Mouse (Mus musculus): Measurements from ENCODE around the gene Arid5b.

The Arid5b gene

GRCm38 (mm10) chr10:68134071-68134470, 144.5 kb downstream of the Arid5b start:
- DNase-seq, result no peak

GRCm38 (mm10) chr10:68132636-68133035, 145.9 kb downstream of the Arid5b start:
- DNase-seq, result no peak

DNA sequence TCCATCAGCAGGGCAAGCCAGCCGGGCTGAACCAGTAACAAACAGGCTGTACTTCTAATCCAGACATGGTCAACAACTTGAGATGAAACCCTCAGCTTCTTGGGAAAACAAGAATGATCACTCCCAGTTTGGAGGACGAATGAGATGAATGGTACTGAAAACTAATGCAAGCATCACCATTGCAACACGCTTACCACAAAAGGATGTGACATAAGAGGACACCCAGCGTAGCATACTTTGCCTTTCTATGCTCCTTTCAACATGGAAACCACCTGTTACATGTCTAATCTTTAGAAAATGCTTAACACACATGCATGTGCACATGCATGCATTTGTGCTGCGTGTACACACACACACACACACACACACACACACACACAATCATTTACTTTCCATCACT, 146.4 kb downstream of the Arid5b start:
- no peak for DNase-seq

- no peak for DNase-seq
Observed at GRCm38 (mm10) chr10:68129651-68130050, 148.9 kb downstream of the Arid5b start.

- no peak for DNase-seq
Observed at GRCm38 (mm10) chr10:68129009-68129408, 149.5 kb downstream of the Arid5b start.

DNA sequence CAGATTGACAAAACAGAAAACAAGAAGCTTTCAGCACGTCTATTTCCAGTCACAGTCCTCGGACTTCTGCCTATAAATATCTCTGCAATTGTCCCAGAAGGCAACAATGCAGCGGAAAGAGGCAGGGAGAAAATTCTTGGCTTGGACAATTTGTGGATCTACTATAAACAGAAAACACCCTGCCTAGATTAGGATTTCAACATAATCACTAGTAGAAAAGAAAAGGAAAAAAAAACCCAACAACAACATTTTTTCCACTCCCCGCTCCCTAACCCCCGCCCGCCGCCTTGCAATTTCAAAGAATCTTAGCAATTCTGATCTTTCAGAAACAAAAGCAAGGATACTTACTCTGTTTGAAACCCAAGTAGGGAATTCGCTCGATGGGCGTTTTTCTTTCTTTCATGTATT, 150.1 kb downstream of the Arid5b start:
- no peak for DNase-seq

- DNase-seq, result no peak
Observed at GRCm38 (mm10) chr10:68127604-68128256, 150.8 kb downstream of the Arid5b start.

DNA sequence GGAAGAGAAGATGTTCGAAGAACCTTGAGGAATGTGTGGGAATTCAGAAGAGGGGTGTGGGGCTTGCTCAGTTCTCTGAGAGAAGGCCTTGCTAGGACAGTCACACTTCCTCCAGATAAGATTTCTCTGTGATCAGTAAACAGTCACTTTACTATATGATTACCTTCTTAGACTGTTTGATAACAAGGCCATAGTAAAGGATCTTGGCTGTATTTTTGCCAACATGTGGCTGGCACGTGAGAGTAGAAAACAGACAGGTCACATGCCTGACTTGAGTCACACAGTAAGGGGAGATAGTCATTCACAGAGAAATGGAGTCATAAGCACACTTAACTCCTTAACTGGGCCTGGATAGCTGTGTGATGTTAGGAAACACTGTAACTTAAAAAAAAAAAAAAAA, 151.4 kb downstream of the Arid5b start:
- no peak for DNase-seq

DNA sequence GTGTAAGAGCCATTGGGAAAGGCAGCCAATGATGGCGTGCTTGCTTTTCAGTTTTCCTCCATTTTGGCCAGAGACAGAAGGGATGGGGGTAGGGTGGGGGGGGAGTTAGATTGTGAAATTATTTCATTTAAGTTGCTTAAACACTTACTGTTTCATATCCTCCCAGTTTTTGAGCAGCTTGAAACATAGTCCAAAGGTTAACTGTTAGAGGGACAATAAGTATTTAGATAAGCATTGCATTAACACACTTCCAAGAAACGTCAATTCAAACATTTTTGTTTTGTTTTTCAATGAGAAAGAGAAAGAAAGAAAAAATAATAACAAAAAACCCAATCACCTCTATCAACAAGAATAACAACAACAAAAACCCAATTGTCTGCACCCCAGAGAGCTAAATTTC, 152.0 kb downstream of the Arid5b start:
- no peak for DNase-seq

DNA sequence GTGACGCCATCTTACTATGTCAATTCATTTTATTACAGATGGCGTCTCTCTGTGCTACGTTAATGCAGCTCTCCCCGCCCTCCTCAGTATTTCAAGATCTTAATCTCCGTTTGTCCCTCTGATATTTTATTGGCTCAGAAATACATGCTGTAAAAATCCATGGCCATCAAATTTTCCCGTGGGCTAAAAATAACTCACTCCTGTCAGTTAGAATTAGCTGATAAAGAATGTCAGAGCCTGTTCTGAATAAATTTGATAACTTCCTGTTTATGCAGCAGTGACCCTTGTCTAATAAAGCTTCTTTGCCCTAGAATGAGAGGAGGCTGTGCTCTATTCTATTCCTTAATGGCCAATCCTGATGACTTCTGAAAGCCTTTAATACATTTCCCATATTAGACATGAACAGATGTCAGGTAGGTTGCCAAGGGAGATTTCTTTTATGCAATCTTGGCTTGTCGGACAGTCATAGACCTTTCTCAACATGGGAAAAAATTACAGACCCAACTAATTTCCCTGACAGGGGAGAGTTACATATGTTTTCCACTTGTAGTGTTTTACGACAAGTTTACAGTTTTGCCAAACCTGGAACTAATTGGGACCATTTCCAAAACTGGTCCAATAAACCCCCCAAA, 152.5 kb downstream of the Arid5b start:
- no peak for DNase-seq

DNA sequence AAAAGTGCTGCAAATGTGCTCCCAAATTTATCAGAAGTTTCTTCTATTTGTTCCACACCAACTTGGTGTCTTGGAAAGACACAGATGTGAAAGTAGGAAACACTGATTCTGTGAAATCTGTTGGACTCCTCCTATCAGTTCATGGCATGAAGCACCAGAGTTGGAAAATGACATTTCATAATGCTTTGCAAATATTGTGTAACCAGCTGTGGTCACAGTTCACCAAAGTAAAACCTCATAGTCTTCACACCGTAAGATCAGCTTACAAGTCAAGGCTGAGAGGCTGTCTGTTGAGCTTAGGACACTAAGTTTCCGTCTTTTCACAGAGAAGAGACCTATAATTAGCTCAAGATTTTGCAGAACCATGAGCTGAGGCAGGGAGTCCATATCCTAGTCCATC, 153.6 kb downstream of the Arid5b start:
- DNase-seq, result no peak

DNA sequence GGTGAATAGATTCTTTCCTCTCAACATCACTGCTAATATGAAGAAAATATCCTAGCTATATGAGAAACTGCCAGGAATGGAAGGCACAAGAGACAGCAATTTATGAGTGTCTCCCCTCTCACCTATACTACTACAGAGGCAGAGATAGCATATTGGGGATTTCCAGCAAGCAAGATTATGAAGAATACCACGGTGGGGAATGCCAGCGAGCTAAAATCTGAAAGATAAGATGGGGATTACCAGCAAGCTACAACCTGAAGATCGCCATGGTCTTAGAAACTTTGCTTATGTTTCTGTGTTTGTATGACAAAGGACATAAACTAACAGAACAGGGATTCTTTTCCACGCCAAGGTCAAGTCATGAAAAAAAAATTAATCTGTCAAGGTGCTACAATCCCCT, 155.1 kb downstream of the Arid5b start:
- no peak for DNase-seq

DNA sequence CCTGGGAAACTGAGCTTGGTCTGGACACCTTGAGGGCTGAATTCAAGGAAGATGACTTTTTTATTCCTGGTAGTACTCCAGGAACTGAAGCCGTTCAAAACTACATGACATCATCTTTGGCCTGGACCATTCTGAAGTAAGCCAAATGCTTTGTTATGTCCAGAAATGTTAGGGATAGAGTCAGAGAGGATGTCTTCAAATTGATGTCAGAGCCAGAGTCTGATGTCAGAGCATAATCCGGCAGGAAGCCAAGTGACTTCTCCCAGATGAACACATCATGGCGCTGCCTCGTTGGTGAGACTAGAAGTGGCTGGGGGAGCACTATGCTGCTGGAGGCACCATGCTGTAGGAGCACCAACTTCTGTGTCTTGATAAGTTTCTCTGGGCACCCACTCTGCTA, 156.6 kb downstream of the Arid5b start:
- DNase-seq, result no peak

DNA sequence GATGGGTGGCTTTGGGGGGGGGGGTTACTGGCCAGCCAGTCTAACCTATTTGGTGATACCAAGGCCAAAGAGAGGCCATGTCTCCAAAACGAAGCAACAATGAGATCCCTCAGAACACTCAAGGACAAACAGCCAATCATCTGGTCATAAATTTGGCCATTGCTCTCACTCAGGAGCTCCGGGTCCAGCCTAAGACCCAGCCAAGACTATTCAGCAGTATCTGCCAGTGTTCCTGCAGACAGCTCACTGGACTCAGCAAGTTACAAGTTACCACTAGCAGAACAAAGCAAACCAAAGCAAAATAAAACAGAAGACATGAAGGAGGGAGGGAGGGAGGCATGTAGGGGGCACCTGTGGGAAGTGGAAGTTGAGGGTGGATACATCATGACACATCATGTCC, 157.3 kb downstream of the Arid5b start:
- DNase-seq, result no peak

- no peak for DNase-seq
Observed at GRCm38 (mm10) chr10:68120011-68120410, 158.5 kb downstream of the Arid5b start.

GRCm38 (mm10) chr10:68119285-68119684, 159.3 kb downstream of the Arid5b start:
- DNase-seq, result no peak

DNA sequence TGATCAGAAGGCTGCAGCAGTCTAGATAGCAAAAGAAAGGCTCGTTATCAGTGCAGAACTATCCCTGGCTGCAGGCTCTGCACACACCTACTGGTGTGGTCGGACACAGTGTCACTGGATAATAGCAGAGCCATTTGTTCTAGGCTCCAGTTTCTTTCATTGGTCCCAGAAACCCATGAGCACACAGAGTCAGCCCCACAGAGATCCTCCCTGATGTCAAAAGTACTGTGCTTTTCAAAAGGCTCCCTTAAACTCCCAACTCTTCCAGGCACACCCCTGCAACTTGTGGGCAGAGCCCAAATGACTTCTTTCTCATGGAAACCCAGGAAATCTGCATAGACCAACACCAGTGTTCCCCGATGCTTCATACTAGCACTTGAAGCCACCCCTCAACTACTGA, 163.6 kb downstream of the Arid5b start:
- DNase-seq, result no peak

DNA sequence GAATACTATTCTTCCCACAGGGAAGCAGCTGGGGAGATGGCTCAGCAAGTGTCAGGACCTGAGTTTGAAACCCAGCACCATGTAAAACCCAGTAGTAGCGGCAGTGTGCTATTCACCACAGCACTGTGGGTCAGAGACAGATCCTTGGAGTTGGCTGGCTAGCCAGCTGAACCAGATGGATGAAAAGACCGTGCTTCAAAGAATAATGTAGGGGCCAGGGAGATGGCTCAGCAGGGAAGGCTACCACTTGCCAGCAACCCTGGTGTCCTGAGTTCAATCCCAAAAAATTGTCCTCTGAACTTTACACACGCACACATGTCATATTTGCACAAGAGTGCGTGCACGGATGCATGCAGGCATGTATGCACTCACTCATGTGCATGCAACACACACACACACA, 164.9 kb downstream of the Arid5b start:
- DNase-seq, result no peak

DNA sequence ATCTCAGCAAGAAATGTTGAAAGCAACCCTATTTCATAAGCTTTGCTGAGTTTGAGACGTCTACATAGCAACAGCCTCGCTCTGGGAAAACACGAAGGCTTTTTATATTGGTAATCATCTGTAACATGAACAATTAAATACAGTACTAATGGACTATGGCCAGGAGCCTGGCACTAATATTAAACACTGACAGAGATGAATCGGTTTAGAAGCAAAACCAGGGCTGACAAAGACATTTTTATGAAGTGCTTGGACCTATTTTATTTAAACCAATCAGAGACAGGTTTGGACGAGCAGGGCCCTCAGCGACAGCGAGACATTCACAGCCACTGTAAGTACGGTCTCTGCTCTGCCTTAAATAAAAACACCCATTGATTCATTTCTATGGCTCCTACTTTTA, 165.6 kb downstream of the Arid5b start:
- DNase-seq, result no peak

GRCm38 (mm10) chr10:68110607-68111006, 167.9 kb downstream of the Arid5b start:
- no peak for DNase-seq

DNA sequence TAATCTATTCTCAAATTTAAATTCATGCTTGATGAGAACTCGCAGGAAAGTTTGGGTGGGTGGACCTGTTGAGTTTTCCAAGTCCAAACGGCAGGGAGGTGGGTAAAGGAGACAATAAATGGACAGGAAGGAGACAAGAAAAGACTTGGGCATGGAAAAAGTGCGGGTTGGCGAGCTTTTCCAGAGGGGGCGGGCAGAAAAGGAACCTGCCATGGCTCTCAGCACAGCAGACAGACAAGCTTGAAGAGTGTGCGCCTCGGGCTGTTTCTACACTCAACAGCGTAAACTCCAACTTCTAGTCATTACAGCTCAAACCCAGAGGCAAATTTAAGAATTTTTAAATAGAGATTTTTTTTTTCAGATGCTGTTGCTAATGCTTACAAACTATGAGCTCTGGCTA, 168.4 kb downstream of the Arid5b start:
- DNase-seq, result peak; percentile 42

DNA sequence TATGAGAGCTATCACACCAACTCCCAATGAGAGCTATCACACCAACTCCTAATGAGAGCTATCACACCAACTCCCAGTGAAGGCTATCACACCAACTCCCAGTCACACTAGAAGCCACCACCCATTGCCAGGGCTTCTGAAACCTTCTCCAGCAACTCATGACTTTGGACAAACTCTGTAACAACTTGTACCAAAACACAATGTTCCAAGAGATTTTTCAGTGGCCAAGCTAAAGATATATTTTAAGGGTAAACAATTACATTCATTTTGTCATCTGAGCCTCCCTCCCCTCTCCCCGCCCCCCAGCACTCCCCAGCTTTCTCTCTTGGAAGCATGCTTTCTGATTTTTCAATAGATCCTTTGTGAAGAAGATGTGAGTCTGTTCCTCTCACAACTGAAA, 168.9 kb downstream of the Arid5b start:
- no peak for DNase-seq

DNA sequence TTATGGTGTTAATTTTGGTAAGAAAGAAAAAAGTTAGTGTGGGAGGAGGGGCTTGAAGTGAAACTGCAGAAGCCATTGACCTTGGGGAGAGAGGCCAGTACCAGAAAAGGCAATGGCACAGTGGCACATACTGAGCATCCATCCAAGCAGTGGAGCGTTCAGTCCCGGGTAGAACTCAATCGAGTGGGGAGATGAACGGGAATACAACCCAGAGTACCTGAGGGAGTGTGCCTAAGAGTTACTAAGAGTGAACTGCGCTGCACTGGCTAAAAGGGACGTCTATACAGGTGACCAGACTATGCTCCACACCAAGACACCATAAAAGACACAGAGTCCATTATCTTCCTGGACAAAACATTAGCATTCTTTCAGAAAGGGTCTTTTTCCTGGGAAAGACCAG, 170.8 kb downstream of the Arid5b start:
- no peak for DNase-seq

DNA sequence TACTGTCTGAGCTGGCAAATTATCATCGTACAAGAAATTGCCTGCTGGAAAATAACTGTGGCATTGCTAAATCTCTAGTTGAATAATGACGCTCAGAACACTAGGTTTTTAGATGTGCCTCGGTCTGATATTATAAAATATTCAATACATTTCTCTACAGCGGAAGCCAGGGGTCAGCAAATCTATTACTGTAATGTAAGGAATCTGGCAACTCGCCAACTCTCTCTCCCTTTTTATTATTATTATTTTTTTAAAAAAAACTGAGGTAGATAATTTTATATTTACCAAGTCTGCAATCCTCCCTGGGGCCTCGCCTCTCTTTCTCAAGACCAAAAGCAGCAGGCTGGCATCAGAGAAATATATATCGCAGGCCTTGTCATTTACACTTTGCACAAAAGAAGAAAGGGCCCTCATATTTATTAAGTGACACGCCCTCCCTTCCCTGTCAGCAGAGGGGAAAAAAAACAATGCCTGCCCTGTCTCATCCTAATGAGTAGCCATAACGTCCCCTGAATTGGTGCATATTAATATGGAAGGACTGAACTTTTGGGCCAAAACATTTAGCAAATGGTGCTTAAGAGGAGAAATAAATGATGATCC, 172.1 kb downstream of the Arid5b start:
- DNase-seq, result no peak
